Mouse (Mus musculus) left cerebral cortex, postnatal 10 days (tissue): ENCODE measurements around the gene Pck1. TPM values are rescaled to one million over a fixed set of nuclear protein-coding genes. Genes with fewer than 3 reads are reported as not detected.
A peak's percentile ranks its signal among the peaks of the same experiment; 100 is the strongest.

Experiments used
- DNase-seq, 2 experiments: peaks; one replicate each; pipeline ENCODE4 v3.0.0; 2021 to 2022; ENCODE audit warnings: low spot score in 2 of 2, mixed read lengths in 1 of 2; ENCODE audit errors: extremely low spot score in 1 of 2
- intact Hi-C: fragments of 180-260 bp; cut with DNase I; formaldehyde crosslinking; loops from one replicate; pipeline ENCODE4 v1.15.1; 2025
- total RNA-seq, 2 experiments: library from RNA; stranded (reverse); gene quantifications; 2 replicates each; pipeline ENCODE4 v1.2.3; 2021

Gene Pck1
- total RNA-seq, 2 experiments from 2014 or later: not detected

- no peak for DNase-seq
- intact Hi-C loops: loop anchor here (1.0 to 10.0 kb wide), 3 partner anchors 77 to 1720 kb away; partner anchors contain the start of gene Gnas
These were observed 31.7 kb downstream of the Pck1 start for GRCm38 (mm10) chr2:173184475-173185080.

GRCm38 (mm10) chr2:173185282-173185681 is 32.4 kb downstream of the Pck1 start:
- DNase-seq: no peak
- intact Hi-C loops: loop anchor here (10.0 kb wide), 2 partner anchors 1100 to 1720 kb away; partner anchors contain the start of gene Gnas

GRCm38 (mm10) chr2:173186047-173186943 is 33.4 kb downstream of the Pck1 start:
- intact Hi-C loops: loop anchor here (1.0 to 10.0 kb wide), 3 partner anchors 376 to 1719 kb away; partner anchors contain the start of gene Gnas
- peak; percentile 62 to 88 for DNase-seq

GRCm38 (mm10) chr2:173187182-173187855 is 34.5 kb downstream of the Pck1 start:
- intact Hi-C loops: loop anchor here (10.0 kb wide), 2 partner anchors 1097 to 1717 kb away; partner anchors contain the start of gene Gnas
- DNase-seq: no peak

GRCm38 (mm10) chr2:173194796-173195195 is 41.9 kb downstream of the Pck1 start:
- DNase-seq: no peak
- intact Hi-C loops: no loop called here

GRCm38 (mm10) chr2:173202924-173203689 is 50.3 kb downstream of the Pck1 start:
- intact Hi-C loops: no loop called here
- no peak for DNase-seq

- intact Hi-C loops: no loop called here
- peak in 1 of 2 experiments; percentile 3 for DNase-seq
These were observed 50.9 kb downstream of the Pck1 start for GRCm38 (mm10) chr2:173203726-173204125.

GRCm38 (mm10) chr2:173204671-173205070 is 51.8 kb downstream of the Pck1 start:
- peak in 1 of 2 experiments; percentile 7 for DNase-seq

GRCm38 (mm10) chr2:173205563-173206099 is 52.8 kb downstream of the Pck1 start:
- peak in 1 of 2 experiments; percentile 13 for DNase-seq
- intact Hi-C loops: no loop called here

More at GRCm38 (mm10) chr2:173204671-173205070, 51.8 kb downstream of the Pck1 start:
- intact Hi-C loops: no loop called here

- DNase-seq: peak in 1 of 2 experiments; percentile 4
- intact Hi-C loops: no loop called here
These were observed 54.2 kb downstream of the Pck1 start for GRCm38 (mm10) chr2:173207051-173207450.

Other genes starting within 250 kb of the Pck1 start
- 10 to 100 TPM; 10.3 to 10.7 TPM for gene Bmp7, start 212.7 kb upstream of the Pck1 start, total RNA-seq
- under 1 TPM; 0.39 to 0.49 TPM for gene Spo11, start 175.3 kb upstream of the Pck1 start, total RNA-seq
- 10 to 100 TPM; 66.1 to 77.4 TPM for gene Rae1, start 152.9 kb upstream of the Pck1 start, total RNA-seq
- gene Rbm38, start 132.6 kb upstream of the Pck1 start, total RNA-seq: 1 to 10 TPM; 2.7 to 2.8 TPM
- not detected for gene Ctcfl, start 33.5 kb upstream of the Pck1 start, total RNA-seq
- gene Zbp1, start 65.9 kb downstream of the Pck1 start, total RNA-seq: under 1 TPM in 1 of 2 experiments, not detected in 1; 0.12 TPM
- gene Pmepa1, start 123.5 kb downstream of the Pck1 start, total RNA-seq: 10 to 100 TPM; 40.5 to 44.0 TPM